Mouse (Mus musculus) erythroblast, embryonic 14.5 days (primary cell): Measurements from ENCODE around the gene Pdzd3.
"Not testable (repeated sequence)": the region's sequence is repeated elsewhere in the genome, so short reads cannot be mapped to it uniquely, and the experiment has no call there.

Source experiments
- GATA1 ChIP-seq: IDR thresholded peaks from 2 replicates; pipeline ENCODE4 v1.6.1; 2012; ENCODE audit warnings: low read length, inconsistent platforms, mixed read lengths
- TAL1 ChIP-seq: IDR thresholded peaks from 3 replicates; pipeline ENCODE4 v1.6.1; 2012; ENCODE audit warnings: low read length, inconsistent platforms, mixed read lengths

DNA sequence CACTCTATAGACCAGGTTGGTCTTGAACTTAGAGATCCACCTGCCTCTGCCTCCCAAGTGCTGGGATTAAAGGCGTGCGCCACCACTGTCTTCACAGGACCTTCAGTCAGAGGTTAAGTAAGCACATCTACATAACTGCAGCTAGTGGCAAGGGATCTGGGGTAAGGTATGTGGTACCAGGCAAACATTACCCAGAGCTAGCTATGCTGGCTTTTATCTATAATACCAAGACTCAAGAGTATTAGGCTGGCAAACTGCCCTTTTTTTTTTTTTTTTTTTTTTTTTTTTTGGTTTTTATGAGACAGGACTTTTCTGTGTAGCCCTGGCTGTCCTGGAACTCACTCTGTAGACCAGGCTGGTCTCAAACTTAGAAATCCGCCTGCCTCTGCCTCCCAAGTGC lies 48.7 kb upstream of the Pdzd3 start:
- not testable (repeated sequence) for TF ChIP-seq TAL1, GATA1
